Mouse (Mus musculus): Measurements from ENCODE around the gene Usb1.

DNA sequence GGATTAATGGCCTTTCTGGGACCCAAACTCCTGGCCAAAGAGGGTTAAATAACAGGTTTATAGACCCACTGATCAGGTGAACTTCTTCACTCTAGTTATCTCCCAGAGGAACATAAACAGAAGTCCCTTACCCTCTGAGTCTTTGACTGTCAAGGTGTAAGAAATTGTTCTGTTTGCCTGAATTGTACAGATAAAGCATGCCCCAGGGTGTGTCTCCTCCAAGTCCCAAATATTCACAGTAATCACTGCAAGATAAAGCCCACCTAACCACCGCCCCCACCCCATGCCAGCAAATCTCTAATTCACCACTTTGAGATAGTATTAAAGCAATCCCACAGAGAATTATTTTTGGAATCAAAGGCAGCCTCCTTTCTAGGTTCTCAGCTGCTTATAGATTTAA lies 1.7 kb upstream of the Usb1 start:
- TF ChIP-seq POLR2A (IDR thresholded peaks at IDR 0.05; ENCODE audit: extremely low read depth, insufficient read depth, low read length): no peak
- TF ChIP-seq CTCF (IDR thresholded peaks at IDR 0.05; ENCODE audit: extremely low read depth, insufficient read depth, low read length): no peak
